Mouse (Mus musculus) stomach, embryonic 14.5 days (tissue): ENCODE results near the gene Tmem235. TPM values are rescaled to one million over a fixed set of nuclear protein-coding genes. Genes with fewer than 3 reads are reported as not detected.
A peak's percentile ranks its signal among the peaks of the same experiment; 100 is the strongest.

Experiments used
- ATAC-seq: fragments of 200-750 bp; cut with Nextera tagmentation; 2 replicates; pipeline ENCODE4 v1.8.0; 2017; ENCODE audit warnings: low read depth, moderate TSS enrichment; ENCODE audit not compliant: insufficient number of reproducible peaks, insufficient read depth, low FRiP score
- H3K27ac ChIP-seq: fragments of 300-500 bp; sonication (generic); 2 replicates; pipeline ENCODE4 v1.5.1; 2014; ENCODE audit warnings: mild to moderate bottlenecking, low read length, moderate library complexity, mixed read lengths
- H3K27me3 ChIP-seq: fragments of 300-500 bp; sonication (generic); 2 replicates; pipeline ENCODE4 v1.6.1; 2014; ENCODE audit warnings: low read length, control low read depth, mixed read lengths; ENCODE audit not compliant: control insufficient read depth, insufficient read depth
- H3K36me3 ChIP-seq: fragments of 300-500 bp; sonication (generic); 2 replicates; pipeline ENCODE4 v1.6.1; 2014; ENCODE audit warnings: mild to moderate bottlenecking, control low read depth, low read length, moderate library complexity, mixed read lengths; ENCODE audit not compliant: control insufficient read depth, insufficient read depth
- H3K4me1 ChIP-seq: fragments of 300-500 bp; sonication (generic); 2 replicates; pipeline ENCODE4 v1.6.1; 2014; ENCODE audit warnings: low read length, control low read depth, mixed read lengths; ENCODE audit not compliant: control insufficient read depth, insufficient read depth
- H3K4me2 ChIP-seq: fragments of 300-500 bp; sonication (generic); replicated peaks from 2 replicates; pipeline ENCODE4 v1.6.1; 2014; ENCODE audit warnings: low read depth, low read length, control low read depth
- H3K4me3 ChIP-seq: fragments of 300-500 bp; sonication (generic); 2 replicates; pipeline ENCODE4 v1.5.1; 2014; ENCODE audit warnings: low read depth, low read length, control low read depth
- H3K9ac ChIP-seq: fragments of 300-500 bp; sonication (generic); replicated peaks from 2 replicates; pipeline ENCODE4 v1.6.1; 2014; ENCODE audit warnings: low read depth, mild to moderate bottlenecking, control low read depth, low read length, moderate library complexity, mixed read lengths
- H3K9me3 ChIP-seq: fragments of 300-500 bp; sonication (generic); 2 replicates; pipeline ENCODE4 v1.6.1; 2016; ENCODE audit warnings: low read depth, low read length, control low read depth; ENCODE audit not compliant: control insufficient read depth
- WGBS: fragments of 180-500 bp; shearing (Covaris S2); extraction: QIAGEN DNeasy Blood & Tissue Kit; methylation state at CpG from one replicate; pipeline ENCODE4 v1.1.7; 2014; 5-methylcytosine and 5-hydroxymethylcytosine counted together
- polyA plus RNA-seq: library from polyadenylated mRNA; unstranded; fragments of >200 nt; fragmentation: Nextera tagmentation; extraction: Ambion mirVana; gene quantifications from 2 replicates; pipeline ENCODE4 v1.2.1, GENCODE M21; 2014

The Tmem235 gene
- polyA plus RNA-seq, 1 experiment from 2014 or later = not detected

- H3K4me1 ChIP-seq = peaks cover 19% of the 10 kb centered on the region
- peak; percentile 66 for ATAC-seq
- WGBS = 7% methylated on average over 19 of the region's 19 CpGs
These were observed 12.1 kb upstream of the Tmem235 start for GRCm38 (mm10) chr11:117848271-117848984.

GRCm38 (mm10) chr11:117848985-117849671 lies 11.4 kb upstream of the Tmem235 start, which contains the start of gene Birc5:
TSS of gene Birc5 (plus strand) at chr11:117849251.
- peak within 1 kb of the TSS; percentile 97 for H3K27ac ChIP-seq

More at GRCm38 (mm10) chr11:117848271-117848984, 12.1 kb upstream of the Tmem235 start:
- no peaks in the 10 kb centered on the region for H3K9me3 ChIP-seq
- peak overlapping the region; percentile 69 for H3K4me3 ChIP-seq
- H3K27ac ChIP-seq = peak overlapping the region; percentile 97
- peak overlapping the region; percentile 67 for H3K9ac ChIP-seq
- no peaks in the 10 kb centered on the region for H3K27me3 ChIP-seq
- peak overlapping the region; percentile 75 for H3K4me2 ChIP-seq
- peaks cover 9% of the 10 kb centered on the region for H3K36me3 ChIP-seq

GRCm38 (mm10) chr11:117852875-117853274 lies 7.7 kb upstream of the Tmem235 start:
- Histone ChIP-seq H3K27ac (no peak overlapping the region), H3K36me3 (peaks cover 46% of the 10 kb centered on the region), H3K9ac (no peak overlapping the region), H3K4me1 (peaks cover 19% of the 10 kb centered on the region), H3K9me3 (no peaks in the 10 kb centered on the region), H3K4me3 (no peak overlapping the region), H3K4me2 (no peak overlapping the region), H3K27me3 (no peaks in the 10 kb centered on the region)
- no peak for ATAC-seq
- WGBS = 78% methylated on average over 3 of the region's 3 CpGs

More at GRCm38 (mm10) chr11:117848985-117849671, 11.4 kb upstream of the Tmem235 start, which contains the start of gene Birc5:
- peaks cover 15% of the 10 kb centered on the region for H3K36me3 ChIP-seq
- under 1% methylated on average over 51 of the region's 51 CpGs for WGBS
- no peaks in the 10 kb centered on the region for H3K9me3 ChIP-seq
- peaks cover 19% of the 10 kb centered on the region for H3K4me1 ChIP-seq
- H3K4me3 ChIP-seq = peak within 1 kb of the TSS; percentile 69
- no peaks in the 10 kb centered on the region for H3K27me3 ChIP-seq
- H3K9ac ChIP-seq = peak within 1 kb of the TSS; percentile 67
- peak within 1 kb of the TSS; percentile 75 for H3K4me2 ChIP-seq
- ATAC-seq = peak; percentile 94

- ATAC-seq = no peak
- no peak overlapping the region for H3K4me2 ChIP-seq
- peaks cover 14% of the 10 kb centered on the region for H3K4me1 ChIP-seq
- peaks cover 46% of the 10 kb centered on the region for H3K36me3 ChIP-seq
- H3K9me3 ChIP-seq = no peaks in the 10 kb centered on the region
- WGBS = 91% methylated on average over 9 of the region's 9 CpGs
- H3K9ac ChIP-seq = no peak overlapping the region
- H3K27me3 ChIP-seq = no peaks in the 10 kb centered on the region
- H3K4me3 ChIP-seq = no peak overlapping the region
- no peak overlapping the region for H3K27ac ChIP-seq
These were observed 6.3 kb upstream of the Tmem235 start for GRCm38 (mm10) chr11:117854241-117854640.

GRCm38 (mm10) chr11:117855360-117855759 lies 5.2 kb upstream of the Tmem235 start:
- no peak overlapping the region for H3K4me2 ChIP-seq
- no peak for ATAC-seq
- WGBS = 97% methylated on average over 5 of the region's 5 CpGs
- H3K27me3 ChIP-seq = 0 out of 2 replicates have a peak, but pooled peaks cover 6% of the 10 kb centered on the region
- no peak overlapping the region for H3K27ac ChIP-seq
- no peak overlapping the region for H3K4me3 ChIP-seq
- peaks cover 5% of the 10 kb centered on the region for H3K4me1 ChIP-seq
- H3K9ac ChIP-seq = no peak overlapping the region
- peaks cover 46% of the 10 kb centered on the region for H3K36me3 ChIP-seq
- H3K9me3 ChIP-seq = no peaks in the 10 kb centered on the region

- WGBS = 71% methylated on average over 1 of the region's 1 CpGs
- no peak overlapping the region for H3K4me3 ChIP-seq
- peaks cover 1% of the 10 kb centered on the region; the same call in 1 of the 2 replicates for H3K4me1 ChIP-seq
- H3K9me3 ChIP-seq = no peaks in the 10 kb centered on the region
- H3K9ac ChIP-seq = no peak overlapping the region
- no peak overlapping the region for H3K4me2 ChIP-seq
- no peak for ATAC-seq
- H3K27me3 ChIP-seq = peaks cover 9% of the 10 kb centered on the region; the same call in 1 of the 2 replicates
- H3K36me3 ChIP-seq = peaks cover 46% of the 10 kb centered on the region
- no peak overlapping the region for H3K27ac ChIP-seq
These were observed 4.6 kb upstream of the Tmem235 start for GRCm38 (mm10) chr11:117855975-117856374.

GRCm38 (mm10) chr11:117857462-117857861 lies 3.1 kb upstream of the Tmem235 start:
- Histone ChIP-seq H3K4me1 (no peaks in the 10 kb centered on the region), H3K36me3 (peaks cover 46% of the 10 kb centered on the region), H3K4me3 (no peak overlapping the region), H3K27ac (no peak overlapping the region), H3K4me2 (no peak overlapping the region), H3K27me3 (peaks cover 12% of the 10 kb centered on the region; the same call in 1 of the 2 replicates), H3K9ac (no peak overlapping the region), H3K9me3 (no peaks in the 10 kb centered on the region)
- ATAC-seq = no peak
- 96% methylated on average over 9 of the region's 10 CpGs for WGBS

GRCm38 (mm10) chr11:117858392-117858791 lies 2.2 kb upstream of the Tmem235 start:
- no peak overlapping the region for H3K27ac ChIP-seq
- no peak overlapping the region for H3K4me3 ChIP-seq
- 53% methylated on average over 3 of the region's 3 CpGs for WGBS
- no peak for ATAC-seq
- peaks cover 38% of the 10 kb centered on the region for H3K36me3 ChIP-seq
- H3K9ac ChIP-seq = no peak overlapping the region
- peaks cover 12% of the 10 kb centered on the region; the same call in 1 of the 2 replicates for H3K27me3 ChIP-seq
- H3K4me2 ChIP-seq = no peak overlapping the region
- H3K4me1 ChIP-seq = no peaks in the 10 kb centered on the region
- no peaks in the 10 kb centered on the region for H3K9me3 ChIP-seq
